Comparison of ENCODE assay signal across 13 mouse cellular contexts in genomic region chr11:20244336-20245290, GRCm38 (mm10). TPM values are rescaled to one million over a fixed set of nuclear protein-coding genes. Genes with fewer than 3 reads are reported as not detected.
DNase-seq lines count a peak whose midpoint lies in the region; ATAC-seq and TF ChIP-seq lines count a peak whose summit lies in the region.
"Had no signal": no experiment of that assay in that cellular context is flagged by ENCODE, and none has a peak within 500 bp of the region (broad histone marks: within the 10 kb centered on the region; RNA-seq: fewer than 3 reads in every experiment).

No protein-coding gene starts in this region.

- DNase-seq in hindbrain, embryonic 14.5 days (ENCODE audit: low spot score): no peak
- DNase-seq in CH12.LX (ENCODE audit: extremely low read depth) (no peak), MEL (ENCODE audit: low read depth, low spot score) (peak; percentile 82)
- DNase-seq in limb, embryonic 14.5 days (ENCODE audit: low spot score): no peak
- DNase-seq in layer of hippocampus, adult 9-11 months: no peak
- DNase-seq: adrenal gland, adult 8-10 months; cerebellum, adult 11 months; kidney, adult 11 months; lung, embryonic 14.5 days had no signal

- no peak for TF ChIP-seq EP300 in CH12.LX (IDR thresholded peaks at IDR 0.05; ENCODE audit: low read length)
- peak; percentile 68 to 70 for TF ChIP-seq EP300 in MEL (IDR thresholded peaks at IDR 0.05; ENCODE audit: low read depth in 1 of 2, low read length in 2 of 2)

- peak; percentile 4 for TF ChIP-seq RAD21 in CH12.LX (IDR thresholded peaks at IDR 0.05; ENCODE audit: low read depth, low read length)
- peak; percentile 30 for TF ChIP-seq RAD21 in MEL (IDR thresholded peaks at IDR 0.05; ENCODE audit: low read depth, low read length)

- no peak overlapping the region for H3K27ac ChIP-seq in hindbrain, embryonic 13.5 days
- no peak overlapping the region for H3K27ac ChIP-seq in hindbrain, embryonic 14.5 days
- H3K27ac ChIP-seq in CH12.LX (ENCODE audit: insufficient read depth, low read depth): no peak overlapping the region
- no peak overlapping the region for H3K27ac ChIP-seq in MEL (ENCODE audit: control insufficient read depth, low read depth, low read length)
- H3K27ac ChIP-seq in limb, embryonic 14.5 days (replicated peaks; ENCODE audit: low read depth, low read length): no peak overlapping the region

- 81% methylated on average over 16 of the region's 16 CpGs for WGBS in hindbrain, embryonic 13.5 days
- WGBS in hindbrain, embryonic 14.5 days: 80% methylated on average over 16 of the region's 16 CpGs
- 78% methylated on average over 16 of the region's 16 CpGs for WGBS in limb, embryonic 14.5 days

- no peak for ATAC-seq in hindbrain, embryonic 13.5 days (ENCODE audit: low FRiP score)
- no peak for ATAC-seq in hindbrain, embryonic 14.5 days (ENCODE audit: low FRiP score)
- ATAC-seq in limb, embryonic 14.5 days (ENCODE audit: low FRiP score, low read depth): no peak
- ATAC-seq in cerebellum, adult (ENCODE audit: insufficient number of reproducible peaks, low FRiP score, low TSS enrichment): no peak

- TF ChIP-seq POLR2A in CH12.LX (IDR thresholded peaks at IDR 0.05; ENCODE audit: low read depth, low read length) (no peak), MEL (IDR thresholded peaks at IDR 0.05; ENCODE audit: control insufficient read depth in 1 of 2, insufficient read depth in 1 of 2, low read depth in 1 of 2, low read length in 2 of 2, poor library complexity in 1 of 2) (no peak)
- TF ChIP-seq POLR2A in limb, embryonic 14.5 days (IDR thresholded peaks at IDR 0.05; ENCODE audit: borderline replicate concordance, extremely low read depth, insufficient read depth, insufficient read length): no peak

- in situ Hi-C loops in CH12.LX (cut with MboI; ENCODE audit: low pct_ligation_motif_present, low pct_unique_long_range_greater_than_20kb, low sequenced_read_pairs): loop anchor here (5.0 kb wide), 1 partner anchor 37 kb away; no protein-coding TSS in a partner anchor

- dilution Hi-C loops in CH12.LX (cut with MboI; ENCODE audit: extremely low pct_ligation_motif_present, extremely low pct_unique_long_range_greater_than_20kb, low sequenced_read_pairs): no loop called here

- H3K36me3 ChIP-seq in hindbrain, embryonic 13.5 days: peaks cover 34% of the 10 kb centered on the region
- peaks cover 32% of the 10 kb centered on the region for H3K36me3 ChIP-seq in hindbrain, embryonic 14.5 days (replicated peaks; ENCODE audit: control insufficient read depth, insufficient read depth)
- peaks cover 43 to 72% of the 10 kb centered on the region in 2 experiments for H3K36me3 ChIP-seq in CH12.LX (replicated peaks in 1 of 2; ENCODE audit: control insufficient read depth in 1 of 2, insufficient read depth in 1 of 2, low read length in 1 of 2)
- H3K36me3 ChIP-seq in MEL (ENCODE audit: control insufficient read depth in 1 of 2, insufficient read depth in 2 of 2, low read length in 2 of 2): peaks cover 2 to 22% of the 10 kb centered on the region in 2 experiments; a peak in 3 of 4 replicates
- peaks cover 29% of the 10 kb centered on the region for H3K36me3 ChIP-seq in limb, embryonic 14.5 days (ENCODE audit: control insufficient read depth, insufficient read depth, low read length)

- no peaks in the 10 kb centered on the region for H3K9me3 ChIP-seq in hindbrain, embryonic 13.5 days
- no peaks in the 10 kb centered on the region for H3K9me3 ChIP-seq in hindbrain, embryonic 14.5 days (ENCODE audit: control insufficient read depth, low read length)
- no peaks in the 10 kb centered on the region for H3K9me3 ChIP-seq in CH12.LX (replicated peaks; ENCODE audit: low read length)
- H3K9me3 ChIP-seq in MEL (replicated peaks; ENCODE audit: insufficient read depth, low read length): no peaks in the 10 kb centered on the region
- H3K9me3 ChIP-seq in limb, embryonic 14.5 days (ENCODE audit: control insufficient read depth, low read length): no peaks in the 10 kb centered on the region
- H3K9me3 ChIP-seq: G1E had no signal

- TF ChIP-seq CTCF in CH12.LX (conservative IDR thresholded peaks at IDR 0.05 in 1 of 2, IDR thresholded peaks at IDR 0.05 in 1 of 2; ENCODE audit: low read depth in 2 of 2, low read length in 2 of 2) (peak in 1 of 2 experiments; percentile 23; a peak in 1 of 4 replicates), MEL (IDR thresholded peaks at IDR 0.05 in 2 of 3, conservative IDR thresholded peaks at IDR 0.05 in 1 of 3; ENCODE audit: control insufficient read depth in 1 of 3, insufficient read depth in 1 of 3, low read depth in 2 of 3, low read length in 3 of 3, poor library complexity in 1 of 3, severe bottlenecking in 1 of 3) (peak in 1 of 3 experiments; percentile 24; a peak in 2 of 6 replicates)

- H3K79me2 ChIP-seq in CH12.LX (replicated peaks; ENCODE audit: control insufficient read depth, extremely low read depth, insufficient read depth, poor library complexity, severe bottlenecking) (peaks cover 47% of the 10 kb centered on the region), MEL (ENCODE audit: control insufficient read depth, insufficient read depth, low read length, poor library complexity) (peaks cover 26% of the 10 kb centered on the region)

- no peaks in the 10 kb centered on the region for H3K27me3 ChIP-seq in hindbrain, embryonic 13.5 days
- no peaks in the 10 kb centered on the region for H3K27me3 ChIP-seq in hindbrain, embryonic 14.5 days (ENCODE audit: control insufficient read depth, insufficient read depth, low read length)
- H3K27me3 ChIP-seq in CH12.LX (replicated peaks) (no peaks in the 10 kb centered on the region), MEL (ENCODE audit: control insufficient read depth in 1 of 2, insufficient read depth in 2 of 2, low read length in 2 of 2) (no peaks in the 10 kb centered on the region)
- no peaks in the 10 kb centered on the region for H3K27me3 ChIP-seq in limb, embryonic 14.5 days (ENCODE audit: control insufficient read depth, insufficient read depth, low read length)

- peak overlapping the region; percentile 46 for H3K9ac ChIP-seq in hindbrain, embryonic 13.5 days
- H3K9ac ChIP-seq in hindbrain, embryonic 14.5 days: no peak overlapping the region
- H3K9ac ChIP-seq in CH12.LX (ENCODE audit: insufficient read depth, low read depth) (no peak overlapping the region), MEL (ENCODE audit: control insufficient read depth, low read depth, low read length, poor library complexity, severe bottlenecking) (no peak overlapping the region)
- peak overlapping the region; percentile 7; the same call in 1 of the 2 replicates for H3K9ac ChIP-seq in limb, embryonic 14.5 days (ENCODE audit: low read depth, low read length, severe bottlenecking)
- H3K9ac ChIP-seq: lung, embryonic 14.5 days had no signal

- H3K4me2 ChIP-seq in hindbrain, embryonic 13.5 days: no peak overlapping the region
- H3K4me2 ChIP-seq in hindbrain, embryonic 14.5 days (replicated peaks): no peak overlapping the region
- H3K4me2 ChIP-seq in CH12.LX (ENCODE audit: insufficient read depth, low read depth, poor library complexity, severe bottlenecking): no peak overlapping the region
- H3K4me2 ChIP-seq in limb, embryonic 14.5 days (replicated peaks; ENCODE audit: low read depth, low read length, severe bottlenecking): no peak overlapping the region
- H3K4me2 ChIP-seq: lung, embryonic 14.5 days had no signal

- H3K4me3 ChIP-seq in hindbrain, embryonic 13.5 days: no peak overlapping the region
- H3K4me3 ChIP-seq in hindbrain, embryonic 14.5 days (replicated peaks; ENCODE audit: low read length): no peak overlapping the region
- no peak overlapping the region for H3K4me3 ChIP-seq in CH12.LX (replicated peaks in 1 of 3; ENCODE audit: low read depth in 2 of 3, low read length in 2 of 3, poor library complexity in 1 of 3)
- no peak overlapping the region for H3K4me3 ChIP-seq in MEL (ENCODE audit: control insufficient read depth in 1 of 2, insufficient read depth in 1 of 2, low read depth in 2 of 2, low read length in 2 of 2)
- no peak overlapping the region for H3K4me3 ChIP-seq in limb, embryonic 14.5 days (replicated peaks; ENCODE audit: low read length)
- H3K4me3 ChIP-seq: erythroblast, embryonic 14.5 days had no signal

- H3K4me1 ChIP-seq in hindbrain, embryonic 13.5 days (replicated peaks): peaks cover 44% of the 10 kb centered on the region
- peaks cover 17% of the 10 kb centered on the region for H3K4me1 ChIP-seq in hindbrain, embryonic 14.5 days (replicated peaks; ENCODE audit: control insufficient read depth, insufficient read depth, low read length)
- H3K4me1 ChIP-seq in CH12.LX (ENCODE audit: control insufficient read depth in 1 of 2, insufficient read depth in 2 of 2) (peaks cover 14 to 55% of the 10 kb centered on the region in 2 experiments), MEL (ENCODE audit: control insufficient read depth in 1 of 2, insufficient read depth in 2 of 2, low read length in 2 of 2) (peaks cover 15 to 27% of the 10 kb centered on the region in 2 experiments)
- H3K4me1 ChIP-seq in limb, embryonic 14.5 days (ENCODE audit: control insufficient read depth, insufficient read depth, low read length): peaks cover 34% of the 10 kb centered on the region

TF ChIP-seq in MEL, 35 proteins besides CTCF, POLR2A, EP300 and RAD21 (continues in another document):
- TF ChIP-seq MXI1 (IDR thresholded peaks at IDR 0.05; ENCODE audit: low read depth, low read length): peak; percentile 35; the same call in 1 of the 2 replicates

RNA-seq across cellular contexts. Expression of gene Cep68, which starts 4.6 kb away (rescaled TPM):
- polyA plus RNA-seq in hindbrain, embryonic 13.5 days (2015; fragmentation: Nextera tagmentation; extraction: Ambion mirVana): 25.8 and 26.2 TPM in 2 replicates
- polyA plus RNA-seq in hindbrain, embryonic 14.5 days (2014; fragmentation: Nextera tagmentation; extraction: Ambion mirVana): 28.7 and 29.6 TPM in 2 replicates
- total RNA-seq in CH12.LX (2012; rRNA removed) (28.7 and 30.7 TPM in 2 replicates), CH12.LX (2014; rRNA removed) (27.8 and 28.3 TPM in 2 replicates), MEL (2012; rRNA removed) (20.0 and 22.2 TPM in 2 replicates)
- polyA plus RNA-seq in CH12.LX (2012; ENCODE audit: insufficient read length, low read depth) (27.7 and 31.6 TPM in 2 replicates), MEL (2012; ENCODE audit: insufficient read depth in 1 of 2, insufficient read length in 2 of 2, low read depth in 1 of 2, low replicate concordance in 2 of 2, missing spikeins in 1 of 2) (10 to 100 TPM in 1 of 2 experiments, not detected in 1; 24.7 TPM)
- polyA plus RNA-seq in limb, embryonic 14.5 days (2012; rRNA removed): 28.5 and 35.3 TPM in 2 replicates
- 29.7 and 33.4 TPM in 2 replicates for polyA plus RNA-seq in limb, embryonic 14.5 days (2014; fragmentation: Nextera tagmentation; extraction: Ambion mirVana)

RNA-seq across cellular contexts. Expression of gene Rab1a, which starts 43.4 kb away (rescaled TPM):
- polyA plus RNA-seq in hindbrain, embryonic 13.5 days (2015; fragmentation: Nextera tagmentation; extraction: Ambion mirVana): 307 and 313 TPM in 2 replicates
- 284 and 292 TPM in 2 replicates for polyA plus RNA-seq in hindbrain, embryonic 14.5 days (2014; fragmentation: Nextera tagmentation; extraction: Ambion mirVana)
- 76.7 and 98.7 TPM in 2 replicates for total RNA-seq in CH12.LX (2012; rRNA removed)
- total RNA-seq in CH12.LX (2014; rRNA removed): 135 and 143 TPM in 2 replicates
- 216 and 263 TPM in 2 replicates for polyA plus RNA-seq in CH12.LX (2012; ENCODE audit: insufficient read length, low read depth)
- total RNA-seq in MEL (2012; rRNA removed): 79.5 and 83.9 TPM in 2 replicates
- 100 to 1,000 TPM; 139 to 336 TPM for polyA plus RNA-seq in MEL (2012; ENCODE audit: insufficient read depth in 1 of 2, insufficient read length in 2 of 2, low read depth in 1 of 2, low replicate concordance in 2 of 2, missing spikeins in 1 of 2)
- polyA plus RNA-seq in limb, embryonic 14.5 days (2012; rRNA removed): 196 and 210 TPM in 2 replicates
- 231 and 234 TPM in 2 replicates for polyA plus RNA-seq in limb, embryonic 14.5 days (2014; fragmentation: Nextera tagmentation; extraction: Ambion mirVana)

Comparison
In these comparisons a context has a peak if more than half of its experiments do, and no peak if none do; other contexts are left out.
1. H3K9ac ChIP-seq: peak in hindbrain, embryonic 13.5 days (single experiment) and limb, embryonic 14.5 days (single experiment); none in hindbrain, embryonic 14.5 days (single experiment), CH12.LX (single experiment) and MEL (single experiment).